Mouse (Mus musculus): ENCODE results near the gene Cdpf1. TPM values are rescaled to one million over a fixed set of nuclear protein-coding genes. Genes with fewer than 3 reads are reported as not detected.

The Cdpf1 gene
- total and polyA plus RNA-seq, 3 experiments, result 18.1 to 27.4 (median 26.4) TPM

- no peak overlapping the region for H3K4me2 ChIP-seq (ENCODE audit: insufficient read depth, low read depth, poor library complexity, severe bottlenecking)
- in situ Hi-C loops (cut with MboI; ENCODE audit: low pct_ligation_motif_present, low pct_unique_long_range_greater_than_20kb, low sequenced_read_pairs) (no loop called here), dilution Hi-C loops (cut with MboI; ENCODE audit: extremely low pct_ligation_motif_present, extremely low pct_unique_long_range_greater_than_20kb, low sequenced_read_pairs) (no loop called here)
- TF ChIP-seq ZNF384 (IDR thresholded peaks at IDR 0.05; ENCODE audit: low read depth, low read length) (no peak), TCF12 (IDR thresholded peaks at IDR 0.05; ENCODE audit: low read depth, low read length) (no peak), POLR2A (IDR thresholded peaks at IDR 0.05; ENCODE audit: low read depth, low read length) (no peak), PAX5 (IDR thresholded peaks at IDR 0.05; ENCODE audit: low read length) (no peak), ZKSCAN1 (IDR thresholded peaks at IDR 0.05; ENCODE audit: borderline replicate concordance, low read depth, low read length) (no peak), POLR2AphosphoS2 (IDR thresholded peaks at IDR 0.05; ENCODE audit: low read depth, low read length) (no peak), MAX (IDR thresholded peaks at IDR 0.05; ENCODE audit: low read length) (no peak), SMC3 (IDR thresholded peaks at IDR 0.05; ENCODE audit: low read depth, low read length) (no peak), KAT2A (IDR thresholded peaks at IDR 0.05; ENCODE audit: insufficient replicate concordance, low read length) (no peak)
- no peaks in the 10 kb centered on the region for H3K9me3 ChIP-seq (replicated peaks; ENCODE audit: low read length)
- peaks cover 2% of the 10 kb centered on the region for H3K27me3 ChIP-seq (replicated peaks)
- no peak overlapping the region for H3K27ac ChIP-seq (ENCODE audit: insufficient read depth, low read depth)
- no peaks in the 10 kb centered on the region for H3K79me2 ChIP-seq (replicated peaks; ENCODE audit: control insufficient read depth, extremely low read depth, insufficient read depth, poor library complexity, severe bottlenecking)
- no peak overlapping the region for H3K9ac ChIP-seq (ENCODE audit: insufficient read depth, low read depth)
- no peaks in the 10 kb centered on the region for H3K36me3 ChIP-seq (replicated peaks in 1 of 2; ENCODE audit: control insufficient read depth in 1 of 2, insufficient read depth in 1 of 2, low read length in 1 of 2)
- no peak overlapping the region for H3K4me3 ChIP-seq (replicated peaks in 1 of 3; ENCODE audit: low read depth in 2 of 3, low read length in 2 of 3, poor library complexity in 1 of 3)
- peaks cover 1 to 2% of the 10 kb centered on the region in 2 experiments; a peak in 3 of 4 replicates for H3K4me1 ChIP-seq (ENCODE audit: control insufficient read depth in 1 of 2, insufficient read depth in 2 of 2)
- no peak for DNase-seq (ENCODE audit: extremely low read depth)
Measured at GRCm38 (mm10) chr15:85798676-85799075, 12.8 kb downstream of the Cdpf1 start.

- H3K9me3 ChIP-seq (replicated peaks; ENCODE audit: low read length), result no peaks in the 10 kb centered on the region
- no peak overlapping the region for H3K4me3 ChIP-seq (replicated peaks in 1 of 3; ENCODE audit: low read depth in 2 of 3, low read length in 2 of 3, poor library complexity in 1 of 3)
- TF ChIP-seq MAX (IDR thresholded peaks at IDR 0.05; ENCODE audit: low read length) (no peak), ZMIZ1 (IDR thresholded peaks at IDR 0.05; ENCODE audit: low read depth, low read length) (no peak), PAX5 (IDR thresholded peaks at IDR 0.05; ENCODE audit: low read length) (no peak), CHD2 (IDR thresholded peaks at IDR 0.05; ENCODE audit: low read length) (no peak), MXI1 (IDR thresholded peaks at IDR 0.05; ENCODE audit: low read depth, low read length) (no peak), MEF2A (IDR thresholded peaks at IDR 0.05; ENCODE audit: borderline replicate concordance, low read depth, low read length) (no peak), ZKSCAN1 (IDR thresholded peaks at IDR 0.05; ENCODE audit: borderline replicate concordance, low read depth, low read length) (no peak), RAD21 (IDR thresholded peaks at IDR 0.05; ENCODE audit: low read depth, low read length) (no peak), TCF12 (IDR thresholded peaks at IDR 0.05; ENCODE audit: low read depth, low read length) (no peak), ELF1 (IDR thresholded peaks at IDR 0.05; ENCODE audit: low read depth, low read length) (no peak), NRF1 (IDR thresholded peaks at IDR 0.05; ENCODE audit: low read depth, low read length) (no peak), NELFE (IDR thresholded peaks at IDR 0.05; ENCODE audit: low read depth, low read length) (no peak), KAT2A (IDR thresholded peaks at IDR 0.05; ENCODE audit: insufficient replicate concordance, low read length) (no peak), POLR2AphosphoS2 (IDR thresholded peaks at IDR 0.05; ENCODE audit: low read depth, low read length) (no peak), RCOR1 (conservative IDR thresholded peaks at IDR 0.05; ENCODE audit: low read depth, low read length) (no peak), CTCF (conservative IDR thresholded peaks at IDR 0.05 in 1 of 2, IDR thresholded peaks at IDR 0.05 in 1 of 2; ENCODE audit: low read depth in 2 of 2, low read length in 2 of 2) (no peak), BHLHE40 (IDR thresholded peaks at IDR 0.05; ENCODE audit: low read depth, low read length) (no peak), ETS1 (conservative IDR thresholded peaks at IDR 0.05; ENCODE audit: low read depth, low read length) (no peak)
- H3K79me2 ChIP-seq (replicated peaks; ENCODE audit: control insufficient read depth, extremely low read depth, insufficient read depth, poor library complexity, severe bottlenecking), result no peaks in the 10 kb centered on the region
- DNase-seq (ENCODE audit: extremely low read depth), result no peak
- no peak overlapping the region for H3K27ac ChIP-seq (ENCODE audit: insufficient read depth, low read depth)
- in situ Hi-C loops (cut with MboI; ENCODE audit: low pct_ligation_motif_present, low pct_unique_long_range_greater_than_20kb, low sequenced_read_pairs) (no loop called here), dilution Hi-C loops (cut with MboI; ENCODE audit: extremely low pct_ligation_motif_present, extremely low pct_unique_long_range_greater_than_20kb, low sequenced_read_pairs) (no loop called here)
- H3K36me3 ChIP-seq (replicated peaks in 1 of 2; ENCODE audit: control insufficient read depth in 1 of 2, insufficient read depth in 1 of 2, low read length in 1 of 2), result no peaks in the 10 kb centered on the region
- no peaks in the 10 kb centered on the region for H3K27me3 ChIP-seq (replicated peaks)
- no peak overlapping the region for H3K4me2 ChIP-seq (ENCODE audit: insufficient read depth, low read depth, poor library complexity, severe bottlenecking)
- H3K9ac ChIP-seq (ENCODE audit: insufficient read depth, low read depth), result no peak overlapping the region
- H3K4me1 ChIP-seq (ENCODE audit: control insufficient read depth in 1 of 2, insufficient read depth in 2 of 2), result no peaks in the 10 kb centered on the region
Measured at GRCm38 (mm10) chr15:85795516-85795915, 16.0 kb downstream of the Cdpf1 start.

All from CH12.LX (cell line).